Mouse (Mus musculus) testis, adult 2 months (tissue): Measurements from ENCODE around the gene Tenm4.

Experiments used
- CTCF ChIP-seq: fragments of 200-500 bp; IDR thresholded peaks from 2 replicates; pipeline ENCODE4 v1.5.1; 2012; ENCODE audit warnings: low read depth, mild to moderate bottlenecking, inconsistent platforms, low read length, moderate library complexity; ENCODE audit not compliant: control insufficient read depth, insufficient read depth, insufficient replicate concordance
- POLR2A ChIP-seq: fragments of 200-500 bp; IDR thresholded peaks from 2 replicates; pipeline ENCODE4 v1.6.1; 2012; ENCODE audit warnings: low read depth, mild to moderate bottlenecking, inconsistent platforms, low read length, moderate library complexity; ENCODE audit not compliant: control insufficient read depth

DNA sequence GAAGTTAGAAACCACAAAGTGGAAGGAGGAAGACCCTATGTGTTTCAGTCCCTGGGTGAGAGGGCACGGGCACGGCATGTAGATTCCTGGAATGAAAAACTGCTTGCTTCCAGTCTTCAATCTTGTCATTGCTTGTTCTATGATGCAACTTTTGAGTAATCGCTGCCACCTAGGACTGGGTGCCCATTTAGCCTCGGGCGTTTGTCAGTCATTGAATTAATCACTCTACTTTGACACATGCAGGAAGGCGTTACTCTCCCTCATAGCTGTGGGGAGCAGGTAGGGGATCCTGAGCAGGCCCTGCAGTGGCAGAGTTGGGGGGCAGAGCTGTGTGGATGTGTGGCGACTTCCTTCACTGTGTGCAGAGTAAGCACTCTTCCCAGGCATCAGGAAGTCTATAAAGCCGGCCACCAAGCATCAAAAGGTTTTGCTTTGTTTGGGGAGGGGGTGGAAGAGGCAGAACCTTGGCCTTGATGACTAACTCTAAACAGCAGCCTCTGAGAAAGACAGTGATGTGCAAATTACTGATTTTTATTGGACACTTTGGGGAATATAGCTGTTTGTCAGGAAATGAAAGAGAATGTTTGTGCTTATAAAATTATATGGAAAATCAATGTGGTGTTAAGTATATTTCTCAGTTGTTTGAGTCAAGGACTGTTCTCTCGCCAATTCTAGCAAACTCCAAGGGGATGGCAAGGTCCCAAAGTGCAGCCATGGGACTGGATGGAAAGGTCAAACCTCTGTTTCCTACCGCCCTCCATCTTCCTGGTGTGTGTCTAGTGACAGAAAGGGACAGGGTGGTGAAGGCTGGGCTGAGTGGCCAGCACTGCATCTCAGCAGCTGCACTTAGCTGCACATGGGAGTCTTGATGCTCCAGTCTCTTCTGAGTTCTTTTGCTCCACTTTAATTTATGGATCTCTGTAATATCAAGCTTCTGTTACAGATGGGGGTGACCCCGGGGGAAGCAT, 834 bp downstream of the Tenm4 start:
- TF ChIP-seq CTCF (no peak), POLR2A (no peak)
